Mouse (Mus musculus) liver (tissue): ENCODE data around the gene Brms1.

Source experiments
- DNase-seq: peaks from one replicate; pipeline ENCODE4 v3.0.0-alpha.2; 2020; ENCODE audit warnings: mixed read lengths

The Brms1 gene

GRCm38 (mm10) chr19:5093481-5094242 lies 52.5 kb downstream of the Brms1 start:
- DNase-seq: no peak

- DNase-seq: peak; percentile 90
Observed at GRCm38 (mm10) chr19:5094243-5094632, 53.1 kb downstream of the Brms1 start.

GRCm38 (mm10) chr19:5094746-5095417 lies 53.7 kb downstream of the Brms1 start:
- no peak for DNase-seq

- no peak for DNase-seq
Observed at GRCm38 (mm10) chr19:5095887-5096474, 54.8 kb downstream of the Brms1 start.

- DNase-seq: no peak
Observed at GRCm38 (mm10) chr19:5097521-5098362, 56.6 kb downstream of the Brms1 start.

GRCm38 (mm10) chr19:5098363-5099143 lies 57.4 kb downstream of the Brms1 start, which contains the start of gene Cnih2:
Gene Cnih2, minus strand, starts transcription at chr19:5098521.
- peak; percentile 75 for DNase-seq
